In the genomic region with DNA sequence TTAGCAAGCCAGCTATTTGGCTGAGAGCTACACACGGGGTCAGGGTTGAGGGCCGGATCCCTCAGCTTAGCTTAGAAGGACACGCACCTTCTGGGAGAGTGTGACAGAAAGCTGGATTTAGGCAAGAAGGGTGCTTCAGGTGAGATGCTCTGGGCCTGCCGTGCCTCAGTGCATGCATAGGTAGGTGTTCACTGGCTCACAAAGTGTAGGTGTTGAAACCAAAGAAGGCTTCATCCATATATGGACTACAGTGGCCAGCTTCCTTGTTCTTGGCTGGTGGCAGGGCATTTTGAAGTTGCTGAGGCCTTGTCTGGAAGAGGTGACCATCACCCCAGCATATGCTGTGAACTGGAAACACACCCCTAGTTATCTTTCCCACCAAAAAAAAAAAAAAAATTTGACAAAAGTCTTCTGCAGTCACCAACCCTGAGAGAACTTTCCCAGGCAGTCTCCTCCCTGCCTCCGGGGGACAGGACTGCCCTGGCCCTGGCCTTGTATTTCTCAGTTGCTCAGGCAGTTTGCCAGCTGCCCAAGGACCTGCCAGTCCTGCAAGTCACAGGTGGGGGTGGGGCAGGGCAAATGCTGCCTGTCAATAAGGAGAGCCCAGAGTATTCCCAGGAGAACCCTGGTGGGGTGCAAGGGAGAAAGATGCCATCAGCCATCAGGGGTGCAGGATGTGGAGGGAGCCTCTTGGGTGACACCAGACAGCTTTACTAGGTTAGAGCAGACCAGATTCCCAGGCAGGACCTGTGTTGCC, we compare ENCODE assay signal across 8 mouse cellular contexts. TPM values are rescaled to one million over a fixed set of nuclear protein-coding genes. Genes with fewer than 3 reads are reported as not detected.
DNase-seq lines count a peak whose midpoint lies in the region; ATAC-seq and TF ChIP-seq lines count a peak whose summit lies in the region.

No protein-coding gene starts in this region.

- peaks cover 81% of the 10 kb centered on the region for H3K4me1 ChIP-seq in E14TG2a.4 (replicated peaks; ENCODE audit: low read depth, low read length)
- peaks cover 76% of the 10 kb centered on the region for H3K4me1 ChIP-seq in erythroblast, embryonic 14.5 days (ENCODE audit: control insufficient read depth)
- peaks cover 48% of the 10 kb centered on the region for H3K4me1 ChIP-seq in midbrain, embryonic 12.5 days

- H3K27me3 ChIP-seq in E14TG2a.4 (ENCODE audit: insufficient read depth, low read length): no peaks in the 10 kb centered on the region
- no peaks in the 10 kb centered on the region; the same call in 1 of the 2 replicates for H3K27me3 ChIP-seq in erythroblast, embryonic 14.5 days (ENCODE audit: control insufficient read depth)
- H3K27me3 ChIP-seq in midbrain, embryonic 12.5 days: no peaks in the 10 kb centered on the region

- H3K4me2 ChIP-seq in midbrain, embryonic 12.5 days (replicated peaks): peak overlapping the region; percentile 71

- peaks cover 24% of the 10 kb centered on the region for H3K36me3 ChIP-seq in E14TG2a.4 (ENCODE audit: insufficient read depth, low read length)
- peaks cover 28% of the 10 kb centered on the region for H3K36me3 ChIP-seq in erythroblast, embryonic 14.5 days (ENCODE audit: control insufficient read depth)
- peaks cover 24% of the 10 kb centered on the region for H3K36me3 ChIP-seq in midbrain, embryonic 12.5 days

- peak overlapping the region; percentile 99 for H3K4me3 ChIP-seq in E14TG2a.4 (replicated peaks; ENCODE audit: low read length)
- peak overlapping the region; percentile 21 for H3K4me3 ChIP-seq in erythroblast, embryonic 14.5 days (replicated peaks)
- peak overlapping the region; percentile 90; the same call in 1 of the 2 replicates for H3K4me3 ChIP-seq in midbrain, embryonic 12.5 days

- ATAC-seq in midbrain, embryonic 12.5 days (ENCODE audit: low FRiP score, low read depth): no peak

- H3K9ac ChIP-seq in midbrain, embryonic 12.5 days (replicated peaks): peak overlapping the region; percentile 80; the same call in 1 of the 2 replicates

- peak overlapping the region; percentile 100 for H3K27ac ChIP-seq in midbrain, embryonic 12.5 days (replicated peaks)

- intact Hi-C loops in heart, postnatal 14 days (cut with DNase I): no loop called here

- no peaks in the 10 kb centered on the region for H3K9me3 ChIP-seq in E14TG2a.4 (ENCODE audit: low read length)
- no peaks in the 10 kb centered on the region; the same call in 1 of the 2 replicates for H3K9me3 ChIP-seq in erythroblast, embryonic 14.5 days (ENCODE audit: control insufficient read depth, low read length)
- no peaks in the 10 kb centered on the region for H3K9me3 ChIP-seq in midbrain, embryonic 12.5 days

- peak; percentile 93 for DNase-seq in adrenal gland, adult 2 months
- DNase-seq in heart, postnatal 14 days: peak; percentile 72 to 77
- peak; percentile 72 to 83 for DNase-seq in kidney, postnatal 4 days
- peak; percentile 50 for DNase-seq in thymus, postnatal 14 days
- DNase-seq in left cerebral cortex, adult 11 months (ENCODE audit: low spot score): no peak

- TF ChIP-seq CTCF in E14TG2a.4 (conservative IDR thresholded peaks at IDR 0.05; ENCODE audit: low read length): no peak

- WGBS in midbrain, embryonic 12.5 days: 88% methylated on average over 5 of the region's 5 CpGs

RNA-seq across cellular contexts. Expression of gene Actb, which starts 1.4 kb away (rescaled TPM):
- total RNA-seq in adrenal gland, adult 2 months (2021): 1,000 to 10,000 TPM; 3,681 to 3,786 TPM
- 3,805 and 4,221 TPM in 2 replicates for polyA plus RNA-seq in adrenal gland, adult 2 months (2012; rRNA removed)
- polyA plus RNA-seq in erythroblast, embryonic 14.5 days (2012): 326 and 442 TPM in 2 replicates
- 1,000 to 10,000 TPM; 1,025 to 1,358 TPM for total RNA-seq in heart, postnatal 14 days (2021)
- 12,547 and 14,098 TPM in 2 replicates for polyA plus RNA-seq in midbrain, embryonic 12.5 days (2016; fragmentation: Nextera tagmentation; extraction: Ambion mirVana)

RNA-seq across cellular contexts. Expression of gene Fbxl18, which starts 12.8 kb away (rescaled TPM):
- total RNA-seq in adrenal gland, adult 2 months (2021): 10 to 100 TPM in 1 of 2 experiments, 1 to 10 TPM in 1; 9.6 to 11.4 TPM
- polyA plus RNA-seq in adrenal gland, adult 2 months (2012; rRNA removed): 42.3 and 44.3 TPM in 2 replicates
- polyA plus RNA-seq in erythroblast, embryonic 14.5 days (2012): 0.34 and 0.52 TPM in 2 replicates
- total RNA-seq in heart, postnatal 14 days (2021): 1 to 10 TPM; 7.1 to 7.7 TPM
- 27.7 and 28.9 TPM in 2 replicates for polyA plus RNA-seq in midbrain, embryonic 12.5 days (2016; fragmentation: Nextera tagmentation; extraction: Ambion mirVana)

RNA-seq across cellular contexts. Expression of gene Fscn1, which starts 52.2 kb away (rescaled TPM):
- total RNA-seq in adrenal gland, adult 2 months (2021): 10 to 100 TPM; 24.6 to 42.9 TPM
- 129 and 134 TPM in 2 replicates for polyA plus RNA-seq in adrenal gland, adult 2 months (2012; rRNA removed)
- 0.36 and 0.46 TPM in 2 replicates for polyA plus RNA-seq in erythroblast, embryonic 14.5 days (2012)
- total RNA-seq in heart, postnatal 14 days (2021): 10 to 100 TPM; 47.3 to 68.9 TPM
- polyA plus RNA-seq in midbrain, embryonic 12.5 days (2016; fragmentation: Nextera tagmentation; extraction: Ambion mirVana): 707 and 742 TPM in 2 replicates

Comparison
In these comparisons a context has a peak if more than half of its experiments do, and no peak if none do; other contexts are left out.
1. H3K4me3 ChIP-seq: peak in every context shown above with its lines; median percentile 99 in E14TG2a.4; 90 in midbrain, embryonic 12.5 days; 21 in erythroblast, embryonic 14.5 days.
2. RNA of gene Fbxl18, which starts 12.8 kb away (polyA plus RNA-seq): 42.3 to 44.3 TPM in adrenal gland, adult 2 months and 27.7 to 28.9 TPM in midbrain, embryonic 12.5 days; 0.34 to 0.52 TPM in erythroblast, embryonic 14.5 days; every median in the first group is over 10 times any median in the second.
3. RNA of gene Fscn1, which starts 52.2 kb away (polyA plus RNA-seq): 707 to 742 TPM in midbrain, embryonic 12.5 days and 129 to 134 TPM in adrenal gland, adult 2 months; 0.36 to 0.46 TPM in erythroblast, embryonic 14.5 days; every median in the first group is over 10 times any median in the second.